Mouse (Mus musculus): Measurements from ENCODE around the gene Ambra1. TPM values are rescaled to one million over a fixed set of nuclear protein-coding genes. Genes with fewer than 3 reads are reported as not detected.

Ambra1 gene
- polyA plus RNA-seq, 1 experiment from 2014 or later = 23.6 TPM

DNA sequence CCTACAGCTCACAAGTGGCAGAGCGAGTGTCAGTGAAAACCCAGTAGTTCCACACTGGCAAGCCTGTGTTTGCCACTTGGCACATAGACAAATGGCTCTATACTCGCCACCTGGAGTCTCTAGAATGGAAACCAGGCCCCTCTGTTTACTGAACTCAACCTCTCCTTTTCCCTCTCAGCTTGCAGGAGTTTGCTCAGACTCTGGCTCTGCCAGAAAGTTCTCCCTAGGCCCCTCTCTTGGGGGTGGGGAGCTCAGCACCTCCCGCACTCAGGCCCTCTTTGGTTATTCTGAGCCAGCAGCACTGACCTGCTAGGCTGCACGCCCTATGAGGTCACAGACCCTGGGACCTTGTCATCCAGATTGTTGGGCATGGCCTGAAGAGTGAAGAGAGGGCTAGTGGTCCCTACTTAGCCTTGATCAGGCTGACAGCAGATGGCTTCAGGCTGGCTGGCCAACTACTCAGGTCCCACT, 225.2 kb downstream of the Ambra1 start:
- no peaks in the 10 kb centered on the region for H3K27me3 ChIP-seq (ENCODE audit: control insufficient read depth, insufficient read depth, low read length)
- no peak for ATAC-seq (ENCODE audit: low read depth)
- 76% methylated on average over 4 of the region's 4 CpGs for WGBS
- H3K27ac ChIP-seq (ENCODE audit: low read depth, low read length) = no peak overlapping the region
- H3K9ac ChIP-seq (replicated peaks; ENCODE audit: low read depth, low read length) = no peak overlapping the region
- no peaks in the 10 kb centered on the region for H3K9me3 ChIP-seq (ENCODE audit: control insufficient read depth, low read length)
- H3K4me3 ChIP-seq (ENCODE audit: low read depth, low read length) = no peak overlapping the region
- no peaks in the 10 kb centered on the region for H3K36me3 ChIP-seq (ENCODE audit: control insufficient read depth, insufficient read depth, low read length)
- no peak overlapping the region for H3K4me2 ChIP-seq (ENCODE audit: low read depth, low read length)
- H3K4me1 ChIP-seq (ENCODE audit: control insufficient read depth, insufficient read depth, low read length) = peaks cover 19% of the 10 kb centered on the region

DNA sequence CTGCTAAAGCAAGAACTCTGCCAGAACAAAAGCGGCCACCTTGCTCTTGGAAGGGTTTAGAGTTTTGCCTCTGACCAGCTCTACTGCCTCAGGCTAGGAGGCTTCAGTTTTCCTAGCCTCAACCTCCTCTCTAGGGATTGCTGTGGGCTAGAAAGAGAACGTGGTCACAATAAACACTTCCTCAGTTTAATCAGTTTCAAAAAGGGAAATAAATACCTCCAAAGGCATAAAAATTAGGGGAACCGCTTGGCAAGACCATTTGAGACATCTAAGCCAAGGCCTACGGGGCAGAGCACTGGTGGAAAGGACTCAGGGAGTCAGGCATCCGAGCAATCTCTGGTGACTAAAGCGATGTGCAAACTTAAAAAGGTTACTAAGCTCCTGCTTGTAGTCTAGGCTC, 225.9 kb downstream of the Ambra1 start:
- Histone ChIP-seq H3K27me3 (ENCODE audit: control insufficient read depth, insufficient read depth, low read length) (no peaks in the 10 kb centered on the region), H3K4me3 (ENCODE audit: low read depth, low read length) (no peak overlapping the region), H3K36me3 (ENCODE audit: control insufficient read depth, insufficient read depth, low read length) (no peaks in the 10 kb centered on the region), H3K9me3 (ENCODE audit: control insufficient read depth, low read length) (no peaks in the 10 kb centered on the region), H3K9ac (replicated peaks; ENCODE audit: low read depth, low read length) (no peak overlapping the region), H3K4me1 (ENCODE audit: control insufficient read depth, insufficient read depth, low read length) (peaks cover 15% of the 10 kb centered on the region; the same call in 1 of the 2 replicates), H3K27ac (ENCODE audit: low read depth, low read length) (no peak overlapping the region), H3K4me2 (ENCODE audit: low read depth, low read length) (no peak overlapping the region)
- ATAC-seq (ENCODE audit: low read depth) = no peak
- WGBS = 87% methylated on average over 6 of the region's 6 CpGs

GRCm38 (mm10) chr2:91957096-91957495, 227.2 kb downstream of the Ambra1 start:
- Histone ChIP-seq H3K4me1 (ENCODE audit: control insufficient read depth, insufficient read depth, low read length) (peaks cover 21% of the 10 kb centered on the region), H3K4me3 (ENCODE audit: low read depth, low read length) (no peak overlapping the region), H3K27me3 (ENCODE audit: control insufficient read depth, insufficient read depth, low read length) (no peaks in the 10 kb centered on the region), H3K9ac (replicated peaks; ENCODE audit: low read depth, low read length) (no peak overlapping the region), H3K4me2 (ENCODE audit: low read depth, low read length) (no peak overlapping the region), H3K9me3 (ENCODE audit: control insufficient read depth, low read length) (no peaks in the 10 kb centered on the region), H3K36me3 (ENCODE audit: control insufficient read depth, insufficient read depth, low read length) (no peaks in the 10 kb centered on the region), H3K27ac (ENCODE audit: low read depth, low read length) (no peak overlapping the region)
- ATAC-seq (ENCODE audit: low read depth) = peak; percentile 50
- 18% methylated on average over 3 of the region's 4 CpGs for WGBS

- H3K9ac ChIP-seq (replicated peaks; ENCODE audit: low read depth, low read length) = no peak overlapping the region
- H3K4me1 ChIP-seq (ENCODE audit: control insufficient read depth, insufficient read depth, low read length) = peaks cover 28% of the 10 kb centered on the region
- no peaks in the 10 kb centered on the region for H3K27me3 ChIP-seq (ENCODE audit: control insufficient read depth, insufficient read depth, low read length)
- ATAC-seq (ENCODE audit: low read depth) = no peak
- 85% methylated on average over 8 of the region's 8 CpGs for WGBS
- H3K4me2 ChIP-seq (ENCODE audit: low read depth, low read length) = no peak overlapping the region
- H3K4me3 ChIP-seq (ENCODE audit: low read depth, low read length) = no peak overlapping the region
- H3K36me3 ChIP-seq (ENCODE audit: control insufficient read depth, insufficient read depth, low read length) = no peaks in the 10 kb centered on the region
- no peak overlapping the region for H3K27ac ChIP-seq (ENCODE audit: low read depth, low read length)
- H3K9me3 ChIP-seq (ENCODE audit: control insufficient read depth, low read length) = no peaks in the 10 kb centered on the region
Observed at GRCm38 (mm10) chr2:91958049-91958448, 228.1 kb downstream of the Ambra1 start.

GRCm38 (mm10) chr2:91958701-91959457, 228.9 kb downstream of the Ambra1 start:
- Histone ChIP-seq H3K4me3 (ENCODE audit: low read depth, low read length) (no peak overlapping the region), H3K27me3 (ENCODE audit: control insufficient read depth, insufficient read depth, low read length) (no peaks in the 10 kb centered on the region), H3K36me3 (ENCODE audit: control insufficient read depth, insufficient read depth, low read length) (no peaks in the 10 kb centered on the region), H3K27ac (ENCODE audit: low read depth, low read length) (no peak overlapping the region), H3K9ac (replicated peaks; ENCODE audit: low read depth, low read length) (no peak overlapping the region), H3K4me2 (ENCODE audit: low read depth, low read length) (no peak overlapping the region), H3K9me3 (ENCODE audit: control insufficient read depth, low read length) (no peaks in the 10 kb centered on the region), H3K4me1 (ENCODE audit: control insufficient read depth, insufficient read depth, low read length) (peaks cover 28% of the 10 kb centered on the region)
- WGBS = 52% methylated on average over 10 of the region's 10 CpGs
- no peak for ATAC-seq (ENCODE audit: low read depth)

DNA sequence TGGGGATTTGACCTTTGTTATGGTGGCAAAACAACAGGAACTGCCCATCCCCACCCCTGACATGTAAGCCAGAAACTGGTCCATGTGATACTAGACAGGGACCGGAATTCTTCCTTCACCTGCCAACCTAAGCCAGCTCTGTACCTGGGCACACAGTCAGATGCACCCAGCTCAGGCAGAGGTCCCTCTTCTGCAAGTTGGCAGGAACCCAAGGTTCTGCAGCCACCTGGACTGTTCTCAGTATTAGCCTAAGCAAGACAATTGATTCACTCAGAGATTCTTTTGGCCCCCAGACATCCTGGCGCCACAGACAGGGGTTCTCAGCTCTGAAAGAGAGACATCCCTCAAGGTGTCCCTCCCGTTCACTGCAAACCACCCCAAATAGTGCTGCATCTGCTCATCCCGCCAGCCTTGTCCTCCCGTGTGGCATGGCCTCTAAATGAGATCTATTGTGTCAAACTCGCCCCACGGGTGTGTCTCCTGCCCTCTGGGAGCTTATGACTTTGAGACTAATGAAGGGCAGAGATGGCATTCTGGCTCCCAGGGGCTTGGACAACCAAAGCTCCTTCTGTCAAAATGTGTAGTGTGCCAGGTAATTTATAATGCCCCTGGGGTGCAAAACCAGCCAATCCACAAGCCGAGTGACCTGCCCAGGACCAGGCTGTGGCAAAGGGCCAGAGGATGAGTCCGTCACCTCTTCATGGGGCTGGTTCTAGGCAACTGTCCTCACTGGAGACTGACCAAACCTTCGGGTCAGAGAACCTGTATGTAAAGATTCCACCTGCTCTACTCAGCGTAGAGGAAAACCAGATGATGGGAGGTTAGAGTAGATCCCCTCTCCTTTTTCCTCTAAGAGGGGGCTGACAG, 229.8 kb downstream of the Ambra1 start:
- H3K27me3 ChIP-seq (ENCODE audit: control insufficient read depth, insufficient read depth, low read length) = no peaks in the 10 kb centered on the region
- 63% methylated on average over 11 of the region's 11 CpGs for WGBS
- H3K9me3 ChIP-seq (ENCODE audit: control insufficient read depth, low read length) = no peaks in the 10 kb centered on the region
- H3K9ac ChIP-seq (replicated peaks; ENCODE audit: low read depth, low read length) = no peak overlapping the region
- H3K27ac ChIP-seq (ENCODE audit: low read depth, low read length) = no peak overlapping the region
- no peak overlapping the region for H3K4me2 ChIP-seq (ENCODE audit: low read depth, low read length)
- ATAC-seq (ENCODE audit: low read depth) = no peak
- H3K4me1 ChIP-seq (ENCODE audit: control insufficient read depth, insufficient read depth, low read length) = peaks cover 28% of the 10 kb centered on the region
- H3K4me3 ChIP-seq (ENCODE audit: low read depth, low read length) = no peak overlapping the region
- no peaks in the 10 kb centered on the region for H3K36me3 ChIP-seq (ENCODE audit: control insufficient read depth, insufficient read depth, low read length)

GRCm38 (mm10) chr2:91960459-91960858, 230.5 kb downstream of the Ambra1 start:
- whole genome bisulfite sequencing = 83% methylated on average over 5 of the region's 5 CpGs

DNA sequence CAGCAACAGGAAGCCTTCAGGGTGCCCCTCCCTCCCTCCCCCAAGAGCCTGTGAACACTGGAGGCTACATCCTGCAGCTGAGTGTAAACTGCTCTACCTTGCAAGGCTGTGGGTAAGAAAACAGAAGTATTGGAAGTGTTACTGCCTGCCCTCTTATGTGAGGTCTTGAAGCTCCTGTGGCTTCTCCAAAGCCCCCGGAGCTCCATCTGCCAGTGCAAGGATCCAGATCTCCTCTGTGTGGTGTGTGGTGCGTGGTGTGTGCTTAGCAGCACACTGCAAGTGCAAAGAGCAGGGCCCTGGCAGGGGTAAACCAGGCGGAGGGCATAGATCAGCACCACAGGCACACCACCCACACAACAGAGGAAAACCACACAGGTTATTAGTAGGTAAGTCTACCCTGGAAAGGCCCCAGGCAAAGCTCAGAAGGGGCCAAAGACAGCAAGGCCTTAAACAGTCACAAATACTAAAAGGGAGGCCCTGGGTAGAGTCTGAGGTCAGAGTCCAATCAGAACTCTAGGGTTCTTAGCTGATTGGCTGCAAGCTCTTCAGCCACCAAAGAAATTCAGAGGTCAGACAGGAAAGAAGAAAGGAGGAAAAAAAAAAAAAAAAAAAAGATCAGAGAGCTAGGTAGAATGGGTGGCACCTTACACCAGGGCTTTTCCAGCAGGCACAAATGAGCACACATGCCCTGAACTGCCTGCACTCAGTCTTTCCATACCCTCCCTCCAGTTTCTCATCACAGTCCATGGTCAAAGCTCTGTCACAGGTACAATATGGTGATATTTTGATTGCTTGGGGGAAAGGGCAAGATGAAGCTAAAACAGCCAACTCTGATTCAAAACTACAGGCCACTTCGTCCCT, 232.2 kb downstream of the Ambra1 start:
- Histone ChIP-seq H3K4me1 (ENCODE audit: control insufficient read depth, insufficient read depth, low read length) (peaks cover 26% of the 10 kb centered on the region), H3K9ac (replicated peaks; ENCODE audit: low read depth, low read length) (no peak overlapping the region; the same call in 1 of the 2 replicates), H3K9me3 (ENCODE audit: control insufficient read depth, low read length) (no peaks in the 10 kb centered on the region), H3K36me3 (ENCODE audit: control insufficient read depth, insufficient read depth, low read length) (no peaks in the 10 kb centered on the region), H3K4me2 (ENCODE audit: low read depth, low read length) (peak overlapping the region; percentile 89), H3K27ac (ENCODE audit: low read depth, low read length) (no peak overlapping the region), H3K4me3 (ENCODE audit: low read depth, low read length) (peak overlapping the region; percentile 79), H3K27me3 (ENCODE audit: control insufficient read depth, insufficient read depth, low read length) (no peaks in the 10 kb centered on the region)
- WGBS = 65% methylated on average over 4 of the region's 4 CpGs
- ATAC-seq (ENCODE audit: low read depth) = no peak

More at GRCm38 (mm10) chr2:91960459-91960858, 230.5 kb downstream of the Ambra1 start:
- Histone ChIP-seq H3K4me3 (ENCODE audit: low read depth, low read length) (no peak overlapping the region), H3K9me3 (ENCODE audit: control insufficient read depth, low read length) (no peaks in the 10 kb centered on the region), H3K4me1 (ENCODE audit: control insufficient read depth, insufficient read depth, low read length) (peaks cover 28% of the 10 kb centered on the region), H3K4me2 (ENCODE audit: low read depth, low read length) (no peak overlapping the region), H3K27ac (ENCODE audit: low read depth, low read length) (no peak overlapping the region), H3K27me3 (ENCODE audit: control insufficient read depth, insufficient read depth, low read length) (no peaks in the 10 kb centered on the region), H3K36me3 (ENCODE audit: control insufficient read depth, insufficient read depth, low read length) (no peaks in the 10 kb centered on the region), H3K9ac (replicated peaks; ENCODE audit: low read depth, low read length) (no peak overlapping the region)
- ATAC-seq (ENCODE audit: low read depth) = no peak

All from neural tube, embryonic 14.5 days (tissue).